Mouse (Mus musculus) left cerebral cortex, adult 18-20 months (tissue): Measurements from ENCODE around the gene Atrip. TPM values are rescaled to one million over a fixed set of nuclear protein-coding genes. Genes with fewer than 3 reads are reported as not detected.

Source experiments
- DNase-seq, 2 experiments: peaks; one replicate each; pipeline ENCODE4 v3.0.0; 2021 to 2022; ENCODE audit warnings: low spot score in 2 of 2, mixed read lengths in 1 of 2
- total RNA-seq, 2 experiments: library from RNA; stranded (reverse); gene quantifications; 2 replicates each; pipeline ENCODE4 v1.2.3; 2021

The Atrip gene
- total RNA-seq, 2 experiments from 2014 or later, result 25.3 to 29.7 TPM

DNA sequence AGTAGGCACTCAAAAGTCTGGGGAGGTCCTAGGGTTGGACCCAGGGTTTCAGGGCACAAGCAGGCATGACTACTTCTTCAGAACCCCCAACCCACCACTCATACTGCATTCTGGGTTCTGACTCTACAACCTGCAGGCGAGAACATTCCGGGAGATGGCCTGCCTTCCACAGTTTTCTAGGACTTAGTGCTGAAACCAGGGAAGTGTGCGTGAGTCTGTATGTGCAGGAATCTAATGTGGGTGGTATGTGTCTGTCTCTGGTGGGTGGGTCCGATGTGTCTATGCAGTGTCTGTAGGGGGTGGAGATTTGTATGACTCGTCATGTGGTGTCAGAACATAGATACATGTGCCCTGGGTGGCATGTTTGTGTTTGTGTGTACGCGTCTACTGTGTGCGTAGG lies 24.4 kb upstream of the Atrip start:
- no peak for DNase-seq

DNA sequence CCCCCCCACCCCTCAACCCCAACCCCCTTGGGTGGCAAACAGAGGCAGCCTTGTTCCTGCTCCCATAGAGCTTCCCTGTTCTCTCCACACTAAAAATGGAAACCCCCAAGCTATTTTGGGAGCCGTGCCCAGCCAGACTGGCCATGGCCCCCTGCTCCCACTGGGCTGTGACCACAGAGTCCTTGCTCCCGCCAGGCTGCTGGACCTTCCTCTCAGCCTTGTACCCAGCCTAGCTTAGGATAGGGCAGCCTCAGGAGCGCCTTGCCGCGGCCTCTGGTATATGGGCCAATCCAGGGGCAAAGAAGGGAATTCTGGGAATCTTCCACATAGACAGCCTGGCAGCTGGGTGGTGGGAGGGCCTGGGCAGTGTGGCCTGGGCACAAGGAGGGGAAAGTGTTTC lies 23.9 kb upstream of the Atrip start:
- peak; percentile 56 to 57 for DNase-seq

DNA sequence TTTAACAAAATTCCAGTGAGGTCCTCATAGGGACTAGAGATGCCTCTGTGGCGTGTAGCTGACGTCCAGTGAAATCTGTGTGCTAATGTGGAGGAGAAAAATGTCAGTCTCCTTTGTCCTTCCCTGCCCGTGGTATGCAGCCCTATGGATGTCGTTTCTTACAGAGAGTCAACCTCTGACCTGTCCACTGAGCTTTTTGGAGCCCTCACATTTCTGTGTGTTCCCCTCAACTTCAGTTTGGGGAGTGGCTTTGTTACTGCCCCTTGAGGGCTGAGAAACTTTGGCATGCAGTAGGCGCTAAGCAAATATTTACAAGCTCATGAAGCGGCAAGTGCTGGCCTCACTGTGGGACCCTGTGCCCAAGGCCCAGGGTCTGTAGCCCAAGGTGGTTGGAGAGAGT lies 23.4 kb upstream of the Atrip start:
- no peak for DNase-seq

DNA sequence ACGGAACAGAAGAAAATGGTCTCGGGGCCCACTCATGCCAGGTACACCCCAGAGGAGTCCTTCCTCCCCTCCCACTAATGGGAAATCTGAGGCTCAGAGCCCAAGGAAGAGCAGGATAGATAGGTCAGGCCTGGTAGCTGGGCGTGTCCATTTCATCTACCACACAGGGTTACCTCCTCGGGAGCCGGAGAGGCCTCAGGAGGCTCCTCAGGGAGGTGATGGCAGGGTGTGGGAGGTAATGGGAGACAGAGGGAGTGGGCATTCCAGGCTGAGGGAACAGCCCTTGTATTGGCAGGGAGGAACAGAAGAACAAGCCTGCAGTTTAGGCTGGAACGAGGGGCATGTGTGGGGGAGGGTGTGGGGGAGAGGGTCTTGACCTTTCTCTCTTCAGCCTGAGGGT lies 22.9 kb upstream of the Atrip start:
- DNase-seq, result no peak

DNA sequence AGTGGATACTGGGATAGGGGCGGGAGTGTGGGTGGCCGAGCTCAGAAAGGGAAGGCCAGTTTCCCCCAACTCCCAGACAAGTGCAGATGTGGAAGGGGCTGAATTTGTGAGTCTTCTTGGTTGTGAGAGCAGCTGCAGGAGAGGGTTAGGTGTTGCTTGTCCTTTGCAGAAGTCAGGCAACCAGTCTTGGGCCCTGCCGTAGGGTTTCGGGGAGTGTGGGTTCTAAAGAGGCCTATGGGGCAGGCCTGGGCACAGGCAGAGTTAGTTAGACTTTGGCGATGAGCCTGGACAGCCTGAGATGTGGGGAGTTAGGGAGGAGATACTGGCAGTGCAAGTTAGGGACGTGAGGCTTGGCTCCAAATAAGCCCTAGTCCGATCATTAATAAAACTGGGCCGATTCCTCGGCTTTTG lies 22.3 kb upstream of the Atrip start:
- no peak for DNase-seq

DNA sequence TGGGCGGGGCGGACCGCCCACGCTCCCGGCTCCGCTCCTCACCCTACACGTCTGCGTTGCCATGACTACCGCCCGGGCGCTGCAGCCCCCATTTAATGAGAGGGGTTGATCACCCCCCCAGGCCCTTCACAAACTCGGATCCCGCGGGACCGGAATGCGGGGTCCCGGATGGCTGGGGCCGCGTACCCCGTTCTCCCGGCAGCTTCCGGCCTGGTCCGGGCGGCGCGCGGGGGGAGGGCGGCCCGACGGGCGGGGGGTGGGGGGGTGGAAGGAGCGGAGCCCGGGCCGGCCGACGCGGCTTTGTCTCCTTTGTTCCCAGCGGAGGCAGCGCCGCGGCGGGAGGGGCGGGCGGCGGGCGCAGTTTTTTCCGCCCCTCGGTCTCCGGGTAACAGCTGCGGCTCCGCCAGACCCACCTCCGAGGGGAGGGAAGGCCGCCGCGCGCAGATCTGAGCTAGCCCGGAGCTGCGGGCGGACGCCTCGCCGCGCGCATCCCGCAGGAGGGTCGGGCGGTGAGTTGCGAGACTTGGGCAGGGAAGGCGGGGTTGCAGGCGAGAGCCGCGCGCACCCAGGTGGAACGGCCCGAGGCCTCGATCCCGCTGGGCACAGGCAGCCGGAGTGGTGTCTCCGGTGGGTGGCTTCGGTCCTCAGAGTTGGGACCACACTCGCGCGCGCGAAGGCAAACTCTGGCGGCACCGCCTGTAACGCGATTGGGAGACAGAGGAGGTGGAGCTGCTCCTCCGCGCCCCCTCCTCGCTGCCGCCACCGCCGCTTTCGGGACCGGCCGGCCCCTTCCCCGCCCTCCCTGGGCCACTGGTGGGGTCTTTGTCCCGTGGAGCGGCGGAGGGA lies 21.4 kb upstream of the Atrip start, which contains the start of gene Plxnb1:
Gene Plxnb1 (plus strand): TSS at position 253 of the 846 bp plus-strand sequence.
- DNase-seq, result peak; percentile 50 to 61

DNA sequence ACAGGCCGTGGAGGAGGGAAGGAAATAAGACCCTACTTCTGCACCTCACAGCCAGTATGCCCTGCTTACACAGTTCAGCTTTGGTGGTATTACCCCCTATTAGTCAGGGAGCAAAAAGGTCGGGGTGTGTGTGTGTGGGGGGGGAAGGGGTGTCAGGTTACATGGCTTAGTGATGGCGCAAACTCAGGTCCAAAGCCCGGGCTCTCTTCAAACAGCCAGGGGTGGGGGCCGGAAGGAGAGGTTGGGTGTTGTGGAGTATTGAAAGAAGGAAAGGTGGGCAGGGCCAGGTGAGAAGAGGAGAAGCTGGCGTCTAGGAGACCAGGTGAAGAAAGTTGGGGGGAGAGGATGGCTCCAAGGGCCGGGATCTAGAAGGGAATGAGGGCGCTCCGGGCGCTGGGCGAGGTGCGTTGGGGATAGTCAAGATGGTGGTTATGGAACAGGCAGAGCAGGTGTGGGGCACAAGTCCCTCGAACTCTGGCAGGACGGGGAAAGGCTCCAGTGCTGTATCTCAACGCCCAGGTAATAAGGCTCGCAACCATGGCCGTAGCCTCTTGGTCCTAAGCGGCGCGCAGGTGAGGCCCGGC lies 20.7 kb upstream of the Atrip start:
- no peak for DNase-seq

DNA sequence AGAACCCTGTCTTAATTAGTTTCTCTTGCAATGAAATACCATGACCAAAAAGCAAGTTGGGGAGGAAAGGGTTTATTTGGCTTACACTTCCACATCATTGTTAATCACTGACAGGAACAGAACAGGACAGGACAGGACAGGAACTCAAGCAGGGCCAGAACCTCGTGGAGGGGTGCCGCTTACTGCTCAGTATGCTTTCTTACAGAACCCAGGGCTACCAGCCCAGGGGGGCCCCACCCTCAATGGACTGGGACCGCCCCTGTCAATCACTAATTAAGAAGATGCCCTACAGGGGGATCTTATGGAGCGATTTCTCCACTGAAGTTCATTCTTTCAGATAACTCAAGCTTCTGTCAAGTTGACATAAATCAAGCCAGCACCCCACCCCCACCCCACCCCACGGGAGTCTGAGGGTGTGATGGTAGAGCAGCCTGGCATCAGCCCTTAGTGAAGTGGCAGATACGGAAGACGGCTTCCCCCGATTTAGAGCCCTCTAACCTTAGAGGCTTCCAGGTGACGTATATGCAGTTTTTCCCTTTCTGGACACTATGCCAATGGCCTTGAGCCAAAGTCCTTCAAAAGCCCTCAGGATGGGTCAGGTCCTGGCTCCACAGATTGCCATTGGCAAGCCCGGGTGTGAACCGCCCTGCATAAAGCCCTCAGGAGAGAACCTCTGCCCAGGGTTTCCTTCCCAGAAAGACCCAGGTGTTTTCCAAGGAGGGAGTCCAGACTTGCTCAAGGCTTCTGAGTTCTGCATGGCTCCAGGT lies 20.0 kb upstream of the Atrip start:
- DNase-seq, result no peak

DNA sequence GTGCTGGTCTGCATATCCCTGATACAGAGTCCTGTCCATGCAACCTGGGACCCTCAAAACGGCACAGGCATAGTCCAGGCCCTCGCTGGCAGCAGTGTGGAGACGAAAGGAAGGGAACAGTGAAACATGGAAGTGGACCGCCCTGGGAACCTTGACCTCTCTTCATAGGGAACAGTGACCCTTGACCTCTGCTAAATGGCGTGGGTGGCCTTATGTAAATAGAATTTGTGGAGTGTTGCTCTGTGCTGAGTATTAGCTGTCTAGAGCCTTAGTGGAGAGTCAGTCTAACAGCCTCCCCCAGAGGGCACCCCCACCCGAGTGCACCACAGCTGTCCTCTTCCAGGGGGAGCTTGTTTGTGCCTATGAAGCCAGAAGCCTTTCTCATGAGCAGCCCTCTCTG lies 18.9 kb upstream of the Atrip start:
- no peak for DNase-seq

DNA sequence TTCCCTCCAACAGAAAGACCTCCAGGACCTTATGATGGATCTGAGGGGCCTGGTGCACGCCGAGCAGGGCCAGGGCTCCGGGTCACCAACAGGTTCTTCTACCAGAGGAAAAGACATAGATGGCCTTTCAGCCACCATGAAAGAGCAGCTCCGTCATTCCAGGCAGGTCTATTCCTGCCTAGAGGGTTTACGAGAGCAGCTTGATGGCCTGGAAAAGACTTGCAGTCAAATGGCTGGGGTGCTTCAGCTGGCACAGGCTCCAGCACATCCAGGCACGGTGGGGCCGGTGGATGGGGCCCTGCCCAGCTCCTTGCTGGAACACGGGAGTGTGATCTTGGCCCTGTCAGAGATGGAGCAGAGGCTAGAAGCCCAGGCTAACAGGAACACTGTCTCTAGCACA lies 17.9 kb upstream of the Atrip start:
- DNase-seq, result no peak

DNA sequence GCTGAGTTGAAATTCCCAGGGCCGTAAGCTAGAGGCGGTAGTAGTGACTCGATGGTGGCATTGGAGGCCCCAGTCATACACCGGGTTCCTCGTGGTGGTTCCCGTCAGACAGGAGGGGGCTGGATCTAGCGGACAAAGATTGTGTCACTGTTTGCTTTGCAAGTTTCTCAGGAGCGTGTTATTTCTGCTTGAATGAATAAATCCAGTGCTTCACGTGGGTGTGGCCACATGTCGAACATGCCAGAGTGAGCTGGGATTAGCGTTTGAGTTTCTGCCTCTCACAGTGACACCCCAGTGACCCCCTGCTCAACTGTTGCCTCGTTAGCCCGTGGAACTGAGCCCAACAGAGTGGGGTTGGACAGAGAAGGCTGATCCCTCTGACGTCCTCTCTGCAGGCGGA lies 16.5 kb upstream of the Atrip start:
- DNase-seq, result no peak

DNA sequence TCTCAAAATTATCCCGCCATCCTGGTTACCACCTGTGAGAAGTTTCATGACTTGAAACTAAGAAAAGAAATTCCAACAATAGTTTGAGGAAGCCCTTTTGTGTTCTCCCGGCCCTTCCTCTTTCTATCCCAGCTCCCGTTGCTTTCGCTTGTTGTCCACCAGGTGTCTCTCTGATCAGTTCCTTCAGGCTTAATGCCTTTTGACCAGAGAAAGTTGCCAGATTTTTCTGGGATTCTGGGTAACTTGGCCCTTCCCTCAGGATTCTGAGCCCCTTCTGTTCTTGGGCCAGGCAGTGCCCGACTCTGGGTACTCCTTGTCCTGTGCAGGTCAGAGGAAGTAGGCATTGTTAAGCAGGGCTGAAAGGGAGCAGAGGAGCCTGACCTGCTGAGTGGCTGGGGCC lies 14.1 kb upstream of the Atrip start:
- DNase-seq, result peak in 1 of 2 experiments; percentile 47

DNA sequence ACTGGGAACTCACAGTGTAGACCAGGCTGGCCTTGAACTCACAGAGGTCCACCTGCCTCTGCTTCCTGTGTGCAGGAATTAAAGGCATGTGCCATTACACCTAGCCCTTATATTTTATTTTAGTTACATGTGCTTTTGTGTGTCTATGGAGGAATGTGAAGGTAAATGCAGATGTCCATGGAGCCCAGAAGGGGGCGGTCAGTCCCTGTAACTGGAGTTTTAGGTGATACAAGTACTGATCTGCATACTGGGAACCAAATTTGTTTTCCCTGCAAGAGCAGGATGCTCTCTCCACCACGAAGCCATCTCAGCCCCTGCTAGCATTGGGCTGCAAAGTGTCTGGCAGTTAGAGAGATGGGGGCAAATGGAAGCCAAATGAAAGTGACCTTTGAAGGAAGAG lies 11.0 kb upstream of the Atrip start:
- no peak for DNase-seq

DNA sequence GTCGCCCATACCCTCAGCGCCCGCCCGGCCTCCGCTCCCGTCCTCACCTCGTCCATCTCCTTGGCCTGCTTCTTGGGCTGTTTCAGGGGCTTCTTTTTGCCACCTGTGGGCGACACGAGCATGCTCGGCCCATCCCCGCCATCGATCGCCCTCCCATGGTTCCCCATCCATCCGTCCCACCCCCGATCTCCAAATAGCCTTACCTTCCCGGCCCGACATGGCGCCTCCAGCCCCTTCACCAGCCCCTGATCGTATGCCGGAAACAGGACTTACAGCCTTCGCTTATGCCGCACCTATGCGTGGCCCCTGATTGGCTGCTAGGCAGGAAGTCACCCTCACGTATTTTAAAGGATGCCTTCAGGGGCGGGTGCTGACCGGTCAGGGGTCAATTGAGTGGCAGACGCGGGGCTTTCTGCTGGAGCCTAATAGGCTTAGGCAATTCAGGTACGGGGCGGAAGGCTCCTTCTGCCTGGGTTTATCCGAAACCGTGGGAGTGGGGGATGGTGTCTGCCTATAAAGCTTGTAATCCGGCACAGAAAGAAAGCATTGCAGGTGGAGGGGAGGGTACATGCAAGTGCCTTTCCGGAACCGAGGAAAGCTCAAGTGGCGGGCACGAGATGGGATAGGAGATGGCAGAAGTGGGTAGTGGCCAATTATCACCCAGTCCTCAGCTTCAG lies 8.3 kb upstream of the Atrip start, which contains the start of the genes Ccdc51 and Tma7:
Gene Ccdc51 (plus strand): TSS at position 370 of the 677 bp plus-strand sequence.
Gene Tma7 (minus strand): TSS at position 464 of the 677 bp plus-strand sequence.
- peak; percentile 88 to 90 for DNase-seq

DNA sequence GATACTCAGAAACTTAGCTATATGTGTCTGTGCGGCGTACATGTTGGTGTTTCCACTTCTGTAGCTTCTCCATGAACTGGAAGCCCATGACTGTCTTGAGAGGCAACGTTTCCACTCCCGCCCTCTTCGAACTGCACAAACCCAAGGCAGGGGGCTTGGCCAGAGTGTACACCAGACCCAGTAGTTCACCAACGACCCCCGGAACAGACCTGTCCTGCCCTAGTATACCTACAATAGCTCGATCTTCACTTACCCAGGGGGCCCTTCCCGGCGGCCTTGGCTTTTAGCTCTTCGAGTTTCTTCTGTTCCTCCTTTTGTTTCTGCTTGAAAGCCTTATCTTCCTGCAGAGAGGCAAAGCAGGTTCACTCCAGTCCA lies 7.8 kb upstream of the Atrip start:
- no peak for DNase-seq

DNA sequence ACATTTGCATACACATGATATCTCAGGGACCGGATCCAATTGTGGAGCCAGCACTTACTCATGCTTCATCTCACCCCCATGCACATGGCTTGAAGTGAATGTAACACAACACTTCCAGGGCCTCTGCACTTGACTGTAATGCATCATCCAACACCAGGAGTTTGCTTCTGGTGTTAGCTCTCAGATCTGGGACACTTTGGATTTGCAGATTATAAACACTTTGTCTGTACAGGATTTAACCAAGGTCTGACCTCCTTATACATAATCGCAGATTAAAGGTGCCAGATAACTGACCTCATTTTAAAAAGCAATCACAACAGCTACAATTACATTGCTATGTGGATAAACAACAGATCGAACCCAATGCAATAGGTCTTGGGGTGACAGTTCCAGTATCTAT lies 6.6 kb upstream of the Atrip start:
- no peak for DNase-seq

DNA sequence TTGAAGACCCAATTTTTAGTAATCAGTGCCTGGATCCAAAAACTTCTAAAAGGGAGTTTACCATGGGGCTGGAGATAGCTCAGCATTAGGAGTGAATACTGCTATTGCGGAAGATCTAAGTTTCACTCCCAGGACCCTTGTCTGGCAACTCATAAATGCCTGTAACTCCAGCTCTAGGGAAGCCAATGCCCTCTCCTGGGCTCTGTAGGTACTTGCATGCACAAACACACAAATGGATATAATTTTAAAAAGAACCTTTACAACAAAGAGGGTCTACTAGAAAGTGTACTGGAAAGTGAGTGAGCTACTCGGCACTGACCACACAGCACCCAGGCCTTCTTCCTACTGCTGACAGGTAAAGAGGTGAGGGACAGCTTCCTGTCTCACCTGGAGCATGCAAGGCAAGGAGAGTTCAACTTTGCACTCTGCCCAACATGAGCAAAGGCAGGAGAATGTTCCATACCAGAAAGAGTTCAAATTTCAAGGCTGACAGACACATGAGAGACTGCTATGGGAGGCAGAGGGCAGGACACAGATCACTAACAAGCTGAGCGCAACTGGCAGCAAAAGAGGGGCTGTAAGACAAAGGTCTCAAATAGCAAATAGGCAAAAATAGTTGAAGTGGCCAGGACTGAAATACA lies 5.7 kb downstream of the Atrip start:
- no peak for DNase-seq

DNA sequence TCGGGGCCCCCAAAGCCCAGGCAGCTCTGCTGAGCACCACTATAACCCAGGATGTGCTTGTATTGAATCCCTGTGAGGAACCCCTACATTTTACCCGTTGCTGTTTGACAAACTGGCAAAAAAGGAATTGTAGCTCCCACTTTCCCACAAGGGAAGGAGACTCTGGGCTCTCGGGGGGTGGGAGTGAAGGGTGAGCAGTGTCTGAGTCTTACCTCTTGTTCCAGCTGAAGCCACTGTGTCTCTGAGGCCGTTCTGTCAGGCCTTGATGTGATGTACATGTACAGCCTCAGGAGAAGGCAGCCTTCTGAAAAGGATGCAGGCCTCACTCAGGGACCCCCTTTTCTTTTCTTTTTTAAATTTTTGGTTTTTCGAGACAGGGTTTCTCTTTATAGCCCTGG lies 13.0 kb downstream of the Atrip start:
- DNase-seq, result no peak

DNA sequence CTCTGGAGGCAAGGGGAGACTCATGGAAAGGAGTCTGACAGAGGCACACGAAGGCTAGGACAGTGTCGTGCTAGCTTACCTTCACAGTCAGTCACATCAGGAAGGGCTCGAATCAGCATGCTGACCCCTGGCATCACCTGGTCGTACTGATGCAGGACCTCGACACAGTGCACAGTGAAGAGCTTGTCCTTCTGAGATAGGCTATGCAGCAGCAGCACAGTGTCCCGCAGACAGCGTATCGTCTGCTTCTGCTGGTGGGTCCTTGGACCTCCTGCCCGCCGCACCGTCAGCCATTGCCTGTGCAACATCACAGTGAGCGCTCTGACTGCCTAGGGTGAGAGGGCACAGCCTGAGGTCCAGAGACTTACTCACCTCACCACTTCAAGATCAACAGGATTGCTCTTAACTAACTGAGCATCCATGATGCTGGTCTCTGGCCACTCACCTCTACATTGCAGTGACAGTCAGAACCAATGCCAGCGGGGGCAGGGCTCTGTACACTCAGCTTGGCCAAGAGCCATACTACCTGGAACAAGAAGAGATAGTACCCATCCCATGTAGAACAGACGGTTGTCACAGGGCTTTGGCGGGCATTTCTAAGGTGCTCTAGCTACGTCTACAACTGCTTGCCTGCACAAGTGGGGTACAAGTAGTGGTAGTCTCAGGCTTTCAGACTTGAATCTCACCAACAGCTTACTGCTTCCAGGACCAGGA lies 13.6 kb downstream of the Atrip start:
- DNase-seq, result no peak
